Mouse (Mus musculus): ENCODE measurements around the gene 1700008O03Rik.
A peak's percentile ranks its signal among the peaks of the same experiment; 100 is the strongest.

The 1700008O03Rik gene

GRCm38 (mm10) chr7:44349043-44349442 is 36.6 kb downstream of the 1700008O03Rik start:
- peak in 1 of 2 experiments; percentile 23 for DNase-seq (ENCODE audit: low spot score in 2 of 2)

GRCm38 (mm10) chr7:44344622-44345021 is 41.0 kb downstream of the 1700008O03Rik start:
- DNase-seq (ENCODE audit: low spot score in 2 of 2) = no peak

GRCm38 (mm10) chr7:44343459-44344015 is 42.1 kb downstream of the 1700008O03Rik start:
- no peak for DNase-seq (ENCODE audit: low spot score in 2 of 2)

GRCm38 (mm10) chr7:44341714-44342113 is 43.9 kb downstream of the 1700008O03Rik start:
- no peak for DNase-seq (ENCODE audit: low spot score in 2 of 2)

- DNase-seq (ENCODE audit: low spot score in 2 of 2) = no peak
Measured at GRCm38 (mm10) chr7:44341119-44341518, 44.5 kb downstream of the 1700008O03Rik start.

GRCm38 (mm10) chr7:44340226-44340625 is 45.4 kb downstream of the 1700008O03Rik start:
- no peak for DNase-seq (ENCODE audit: low spot score in 2 of 2)

GRCm38 (mm10) chr7:44337121-44337849 is 48.3 kb downstream of the 1700008O03Rik start:
- peak in 1 of 2 experiments; percentile 63 for DNase-seq (ENCODE audit: low spot score in 2 of 2)

GRCm38 (mm10) chr7:44336046-44337021 is 49.3 kb downstream of the 1700008O03Rik start:
- DNase-seq (ENCODE audit: low spot score in 2 of 2) = peak; percentile 75 to 87

- DNase-seq (ENCODE audit: low spot score in 2 of 2) = peak; percentile 79 to 82
Measured at GRCm38 (mm10) chr7:44335031-44335878, 50.4 kb downstream of the 1700008O03Rik start.

- DNase-seq (ENCODE audit: low spot score in 2 of 2) = no peak
Measured at GRCm38 (mm10) chr7:44334139-44334538, 51.5 kb downstream of the 1700008O03Rik start.

GRCm38 (mm10) chr7:44332336-44332735 is 53.3 kb downstream of the 1700008O03Rik start:
- DNase-seq (ENCODE audit: low spot score in 2 of 2) = no peak

- no peak for DNase-seq (ENCODE audit: low spot score in 2 of 2)
Measured at GRCm38 (mm10) chr7:44326614-44327013, 59.0 kb downstream of the 1700008O03Rik start.

- DNase-seq (ENCODE audit: low spot score in 2 of 2) = no peak
Measured at GRCm38 (mm10) chr7:44322290-44322689, 63.3 kb downstream of the 1700008O03Rik start.

GRCm38 (mm10) chr7:44320886-44321285 is 64.7 kb downstream of the 1700008O03Rik start:
- DNase-seq (ENCODE audit: low spot score in 2 of 2) = peak; percentile 85 to 87

GRCm38 (mm10) chr7:44317913-44318312 is 67.7 kb downstream of the 1700008O03Rik start:
- DNase-seq (ENCODE audit: low spot score in 2 of 2) = peak in 1 of 2 experiments; percentile 55

- DNase-seq (ENCODE audit: low spot score in 2 of 2) = peak in 1 of 2 experiments; percentile 44
Measured at GRCm38 (mm10) chr7:44312484-44312883, 73.1 kb downstream of the 1700008O03Rik start.

GRCm38 (mm10) chr7:44311713-44312304 is 73.8 kb downstream of the 1700008O03Rik start:
- peak in 1 of 2 experiments; percentile 63 for DNase-seq (ENCODE audit: low spot score in 2 of 2)

GRCm38 (mm10) chr7:44310878-44311712 is 74.5 kb downstream of the 1700008O03Rik start:
- DNase-seq (ENCODE audit: low spot score in 2 of 2) = peak; percentile 81 to 86

GRCm38 (mm10) chr7:44310285-44310877 is 75.2 kb downstream of the 1700008O03Rik start:
- DNase-seq (ENCODE audit: low spot score in 2 of 2) = no peak
